Mouse (Mus musculus) kidney, adult 2 months (tissue): ENCODE measurements around the gene Dlg2. TPM values are rescaled to one million over a fixed set of nuclear protein-coding genes. Genes with fewer than 3 reads are reported as not detected.

Experiments
- DNase-seq: peaks from one replicate; pipeline ENCODE4 v3.0.0; 2021
- H3K27ac ChIP-seq: fragments of 200-500 bp; 2 replicates; pipeline ENCODE4 v1.5.1; 2012; ENCODE audit warnings: low read depth, low read length, control low read depth, inconsistent platforms; ENCODE audit not compliant: insufficient read depth
- H3K27me3 ChIP-seq: fragments of 200-500 bp; replicated peaks from 2 replicates; pipeline ENCODE4 v1.6.1; 2012; ENCODE audit warnings: mild to moderate bottlenecking, moderate library complexity, low read length, inconsistent platforms; ENCODE audit not compliant: control insufficient read depth, insufficient read depth
- H3K36me3 ChIP-seq: fragments of 200-500 bp; 2 replicates; pipeline ENCODE4 v1.6.1; 2012; ENCODE audit warnings: mild to moderate bottlenecking, moderate library complexity, low read length, inconsistent platforms; ENCODE audit not compliant: control insufficient read depth, insufficient read depth
- H3K4me1 ChIP-seq: fragments of 200-500 bp; 2 replicates; pipeline ENCODE4 v1.6.1; 2011; ENCODE audit warnings: low read length; ENCODE audit not compliant: control insufficient read depth, insufficient read depth
- H3K4me3 ChIP-seq: fragments of 200-500 bp; 2 replicates; pipeline ENCODE4 v1.5.1; 2011; ENCODE audit warnings: mild to moderate bottlenecking, low read depth, low read length, control low read depth; ENCODE audit not compliant: insufficient read depth
- CTCF ChIP-seq: fragments of 200-500 bp; conservative IDR thresholded peaks from 2 replicates; pipeline ENCODE4 v1.5.1; 2011; ENCODE audit warnings: low read depth, mild to moderate bottlenecking, control low read depth, low read length, moderate library complexity, mixed read lengths; ENCODE audit not compliant: insufficient read depth, insufficient read length
- POLR2A ChIP-seq: fragments of 200-500 bp; IDR thresholded peaks from one replicate; pipeline ENCODE4 v1.6.1; 2011; ENCODE audit warnings: low read depth, low read length, control low read depth
- WGBS: fragments of 180-500 bp; shearing (Covaris S2); methylation state at CpG from one replicate; pipeline ENCODE4 v1.1.7; 2018; 5-methylcytosine and 5-hydroxymethylcytosine counted together
- polyA plus RNA-seq: library from polyadenylated mRNA; depleted of rRNA; stranded (reverse); fragments of >200 nt; gene quantifications from 2 replicates; pipeline ENCODE4 v1.2.3, GENCODE M21; 2012

Dlg2 gene
- polyA plus RNA-seq, 1 experiment = 2.1 TPM

- TF ChIP-seq POLR2A (no peak), CTCF (no peak)
- no peak overlapping the region for H3K4me3 ChIP-seq
- no peaks in the 10 kb centered on the region for H3K36me3 ChIP-seq
- H3K4me1 ChIP-seq = no peaks in the 10 kb centered on the region
- no peak for DNase-seq
- no peaks in the 10 kb centered on the region for H3K27me3 ChIP-seq
- no peak overlapping the region for H3K27ac ChIP-seq
Measured at GRCm38 (mm10) chr7:91601307-91601706, 1124.8 kb downstream of the Dlg2 start.

- TF ChIP-seq CTCF (no peak), POLR2A (no peak)
- no peaks in the 10 kb centered on the region for H3K27me3 ChIP-seq
- no peaks in the 10 kb centered on the region for H3K36me3 ChIP-seq
- DNase-seq = no peak
- no peak overlapping the region for H3K27ac ChIP-seq
- 54% methylated on average over 4 of the region's 4 CpGs for WGBS
- no peak overlapping the region for H3K4me3 ChIP-seq
- no peaks in the 10 kb centered on the region for H3K4me1 ChIP-seq
Measured at GRCm38 (mm10) chr7:91603561-91603960, 1127.1 kb downstream of the Dlg2 start.

- no peak overlapping the region for H3K4me3 ChIP-seq
- H3K4me1 ChIP-seq = no peaks in the 10 kb centered on the region
- H3K27me3 ChIP-seq = no peaks in the 10 kb centered on the region
- DNase-seq = no peak
- H3K36me3 ChIP-seq = no peaks in the 10 kb centered on the region
- no peak overlapping the region for H3K27ac ChIP-seq
- no peak for TF ChIP-seq POLR2A
- no peak for TF ChIP-seq CTCF
- 81% methylated on average over 1 of the region's 1 CpGs for WGBS
Measured at GRCm38 (mm10) chr7:91653033-91653432, 1176.6 kb downstream of the Dlg2 start.

GRCm38 (mm10) chr7:91659498-91659897 lies 1183.0 kb downstream of the Dlg2 start:
- Histone ChIP-seq H3K4me3 (no peak overlapping the region), H3K36me3 (no peaks in the 10 kb centered on the region), H3K4me1 (no peaks in the 10 kb centered on the region), H3K27me3 (no peaks in the 10 kb centered on the region), H3K27ac (no peak overlapping the region)
- WGBS = 74% methylated on average over 2 of the region's 2 CpGs
- DNase-seq = no peak
- no peak for TF ChIP-seq CTCF
- TF ChIP-seq POLR2A = no peak

- Histone ChIP-seq H3K27me3 (no peaks in the 10 kb centered on the region), H3K4me1 (no peaks in the 10 kb centered on the region), H3K4me3 (no peak overlapping the region), H3K36me3 (no peaks in the 10 kb centered on the region), H3K27ac (no peak overlapping the region)
- TF ChIP-seq POLR2A (no peak), CTCF (no peak)
- DNase-seq = no peak
- WGBS = 75% methylated on average over 13 of the region's 13 CpGs
Measured at GRCm38 (mm10) chr7:91672236-91673017, 1196.0 kb downstream of the Dlg2 start.

- Histone ChIP-seq H3K27me3 (no peaks in the 10 kb centered on the region), H3K4me1 (no peaks in the 10 kb centered on the region), H3K36me3 (no peaks in the 10 kb centered on the region), H3K27ac (no peak overlapping the region), H3K4me3 (no peak overlapping the region)
- DNase-seq = no peak
- TF ChIP-seq CTCF = no peak
- no peak for TF ChIP-seq POLR2A
Measured at GRCm38 (mm10) chr7:91674401-91674800, 1197.9 kb downstream of the Dlg2 start.

- no peak overlapping the region for H3K27ac ChIP-seq
- H3K27me3 ChIP-seq = no peaks in the 10 kb centered on the region
- no peak overlapping the region for H3K4me3 ChIP-seq
- TF ChIP-seq CTCF = no peak
- TF ChIP-seq POLR2A = no peak
- no peaks in the 10 kb centered on the region for H3K4me1 ChIP-seq
- DNase-seq = no peak
- H3K36me3 ChIP-seq = no peaks in the 10 kb centered on the region
- WGBS = 82% methylated on average over 2 of the region's 2 CpGs
Measured at GRCm38 (mm10) chr7:91677934-91678333, 1201.5 kb downstream of the Dlg2 start.

- no peaks in the 10 kb centered on the region for H3K27me3 ChIP-seq
- no peak overlapping the region for H3K27ac ChIP-seq
- no peak for DNase-seq
- no peaks in the 10 kb centered on the region for H3K36me3 ChIP-seq
- TF ChIP-seq POLR2A = no peak
- no peak for TF ChIP-seq CTCF
- no peaks in the 10 kb centered on the region for H3K4me1 ChIP-seq
- no peak overlapping the region for H3K4me3 ChIP-seq
Measured at GRCm38 (mm10) chr7:91687930-91688329, 1211.5 kb downstream of the Dlg2 start.
